Mouse (Mus musculus) lung, adult 18-20 months (tissue): Measurements from ENCODE around the gene Gm21885.

Source experiments
- DNase-seq, 2 experiments: peaks; one replicate each; pipeline ENCODE4 v3.0.0; 2022; ENCODE audit warnings: mixed read lengths in 2 of 2

Gene Gm21885

GRCm38 (mm10) chr11:94320969-94321930 lies 39.6 kb downstream of the Gm21885 start:
- peak in 1 of 2 experiments; percentile 65 for DNase-seq

- peak; percentile 93 to 94 for DNase-seq
These were observed 40.3 kb downstream of the Gm21885 start, which contains the start of gene Luc7l3 for GRCm38 (mm10) chr11:94321931-94322400. Luc7l3 (minus strand) TSS chr11:94321988.

- no peak for DNase-seq
These were observed 41.0 kb downstream of the Gm21885 start for GRCm38 (mm10) chr11:94322636-94323035.

GRCm38 (mm10) chr11:94323271-94323925 lies 41.7 kb downstream of the Gm21885 start:
- no peak for DNase-seq

- no peak for DNase-seq
These were observed 42.9 kb downstream of the Gm21885 start for GRCm38 (mm10) chr11:94324618-94325017.

GRCm38 (mm10) chr11:94326961-94327411 lies 45.3 kb downstream of the Gm21885 start:
- DNase-seq: no peak

- peak; percentile 95 for DNase-seq
These were observed 46.3 kb downstream of the Gm21885 start, which contains the start of gene Ankrd40 for GRCm38 (mm10) chr11:94327693-94328643. Ankrd40 (plus strand) TSS chr11:94328001.

- DNase-seq: no peak
These were observed 47.0 kb downstream of the Gm21885 start for GRCm38 (mm10) chr11:94328644-94329025.

- DNase-seq: peak; percentile 70 to 79
These were observed 47.7 kb downstream of the Gm21885 start for GRCm38 (mm10) chr11:94329270-94329891.

- no peak for DNase-seq
These were observed 48.5 kb downstream of the Gm21885 start for GRCm38 (mm10) chr11:94330211-94330610.

GRCm38 (mm10) chr11:94332726-94333125 lies 51.1 kb downstream of the Gm21885 start:
- no peak for DNase-seq

- DNase-seq: no peak
These were observed 52.8 kb downstream of the Gm21885 start for GRCm38 (mm10) chr11:94334386-94334968.
